Mouse (Mus musculus) heart, adult 2 months (tissue): ENCODE results near the gene Zbtb7b. TPM values are rescaled to one million over a fixed set of nuclear protein-coding genes. Genes with fewer than 3 reads are reported as not detected.

ENCODE experiments used
- DNase-seq, 2 experiments: peaks; one replicate each; pipeline ENCODE4 v3.0.0; 2021
- H3K27ac ChIP-seq: fragments of 200-600 bp; 2 replicates; pipeline ENCODE4 v1.8.1; 2022
- H3K27me3 ChIP-seq: fragments of 200-500 bp; 2 replicates; pipeline ENCODE4 v1.6.1; 2012; ENCODE audit warnings: mild to moderate bottlenecking, low read length, inconsistent platforms, mixed read lengths; ENCODE audit not compliant: control insufficient read depth, insufficient read depth
- H3K36me3 ChIP-seq: fragments of 200-500 bp; 2 replicates; pipeline ENCODE4 v1.6.1; 2012; ENCODE audit warnings: low read length, inconsistent platforms; ENCODE audit not compliant: control insufficient read depth, insufficient read depth
- H3K4me1 ChIP-seq: fragments of 200-500 bp; 2 replicates; pipeline ENCODE4 v1.6.1; 2011; ENCODE audit warnings: low read length; ENCODE audit not compliant: control insufficient read depth, insufficient read depth
- H3K4me3 ChIP-seq: fragments of 200-600 bp; 2 replicates; pipeline ENCODE4 v1.8.1; 2022
- H3K79me2 ChIP-seq: fragments of 200-500 bp; replicated peaks from 2 replicates; pipeline ENCODE4 v1.6.1; 2012; ENCODE audit warnings: mild to moderate bottlenecking, inconsistent platforms, low read length, moderate library complexity, mixed read lengths; ENCODE audit not compliant: control insufficient read depth, insufficient read depth
- H3K9ac ChIP-seq: fragments of 200-500 bp; 2 replicates; pipeline ENCODE4 v1.6.1; 2012; ENCODE audit warnings: low read depth, mild to moderate bottlenecking, control low read depth, inconsistent platforms, low read length, mixed read lengths
- CTCF ChIP-seq: fragments of 200-600 bp; IDR thresholded peaks from 2 replicates; pipeline ENCODE4 v1.8.1; 2022; ENCODE audit warnings: antibody characterized with exemption, mild to moderate bottlenecking, moderate library complexity
- EP300 ChIP-seq: fragments of 200-500 bp; IDR thresholded peaks from 2 replicates; pipeline ENCODE4 v1.6.1; 2011; ENCODE audit warnings: low read depth, low read length, control low read depth; ENCODE audit not compliant: insufficient read depth
- POLR2A ChIP-seq: fragments of 200-500 bp; IDR thresholded peaks from 2 replicates; pipeline ENCODE4 v1.6.1; 2011; ENCODE audit warnings: mild to moderate bottlenecking, low read depth, low read length, control low read depth; ENCODE audit not compliant: insufficient read depth
- WGBS: fragments of 180-500 bp; shearing (Covaris S2); methylation state at CpG from one replicate; pipeline ENCODE4 v1.1.7; 2018; 5-methylcytosine and 5-hydroxymethylcytosine counted together
- intact Hi-C: fragments of 180-260 bp; cut with DNase I; formaldehyde crosslinking; loops from one replicate; pipeline ENCODE4 v1.15.1; 2025
- polyA plus RNA-seq: library from polyadenylated mRNA; depleted of rRNA; stranded (reverse); fragments of >200 nt; gene quantifications from 2 replicates; pipeline ENCODE4 v1.2.3, GENCODE M21; 2012
- total RNA-seq, 2 experiments: library from RNA; stranded (reverse); gene quantifications; 2 replicates each; pipeline ENCODE4 v1.2.3; 2021

Zbtb7b gene
- total and polyA plus RNA-seq, 3 experiments: 20.5 to 23.4 (median 21.5) TPM

DNA sequence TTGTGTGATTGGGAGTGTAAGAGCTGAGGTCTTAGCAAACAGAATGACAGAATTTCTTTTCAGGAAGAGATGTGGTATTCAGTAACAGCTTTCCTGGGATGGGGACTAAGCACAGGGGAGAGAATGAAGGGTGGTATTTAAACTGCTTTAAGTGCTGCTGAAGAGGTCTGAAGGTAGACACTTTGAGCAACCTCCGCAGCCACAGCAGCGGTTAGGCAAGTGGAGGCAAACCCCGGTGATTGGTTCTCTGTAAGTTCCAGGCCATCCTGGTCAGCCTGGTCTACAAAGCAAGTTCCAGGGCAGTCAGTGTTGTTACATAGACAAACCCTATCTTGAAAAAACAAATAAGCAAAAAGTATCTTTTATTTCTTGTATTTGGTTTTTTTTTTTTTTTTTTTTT, 25.4 kb upstream of the Zbtb7b start:
- no peaks in the 10 kb centered on the region for H3K36me3 ChIP-seq
- 29% methylated on average over 3 of the region's 3 CpGs for WGBS
- peak overlapping the region; percentile 88 for H3K4me3 ChIP-seq
- intact Hi-C loops: loop anchor here (2.0 kb wide), 1 partner anchor 17 kb away; the partner anchor contains the start of gene Pbxip1
- H3K9ac ChIP-seq: peak overlapping the region; percentile 48
- H3K79me2 ChIP-seq: peaks cover 2% of the 10 kb centered on the region; the same call in 1 of the 2 replicates
- H3K27me3 ChIP-seq: no peaks in the 10 kb centered on the region
- TF ChIP-seq POLR2A: no peak
- TF ChIP-seq CTCF: no peak
- no peak for TF ChIP-seq EP300
- H3K4me1 ChIP-seq: peaks cover 8% of the 10 kb centered on the region
- no peak for DNase-seq
- peak overlapping the region; percentile 94 for H3K27ac ChIP-seq

DNA sequence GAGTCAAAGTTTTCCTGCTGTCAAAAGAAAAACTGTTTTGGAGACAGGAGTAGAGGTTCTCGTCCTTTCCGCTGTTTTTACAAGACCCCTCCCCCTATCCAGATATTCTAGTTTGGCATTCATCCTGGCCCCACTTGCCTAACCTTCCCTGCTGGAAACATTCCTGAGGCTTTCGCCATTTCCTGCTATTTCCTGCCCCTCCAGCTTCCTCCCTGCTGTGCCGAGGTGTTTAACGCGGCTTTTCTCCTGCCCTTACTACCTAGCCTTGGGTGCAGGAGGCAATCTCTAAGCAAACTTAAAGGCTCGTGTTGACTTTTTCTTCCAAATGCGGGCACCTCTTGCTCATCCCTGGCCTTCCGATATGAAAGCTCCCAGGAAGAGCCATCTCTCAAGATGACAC, 25.0 kb upstream of the Zbtb7b start:
- TF ChIP-seq POLR2A: peak; percentile 55
- no peak for TF ChIP-seq CTCF
- peak; percentile 63; the same call in 1 of the 2 replicates for TF ChIP-seq EP300
- H3K4me1 ChIP-seq: peaks cover 8% of the 10 kb centered on the region
- intact Hi-C loops: loop anchor here (2.0 kb wide), 1 partner anchor 17 kb away; the partner anchor contains the start of gene Pbxip1
- DNase-seq: peak; percentile 74 to 76
- WGBS: 4% methylated on average over 9 of the region's 9 CpGs
- H3K27ac ChIP-seq: peak overlapping the region; percentile 94
- H3K4me3 ChIP-seq: peak overlapping the region; percentile 88
- peak overlapping the region; percentile 48 for H3K9ac ChIP-seq
- H3K79me2 ChIP-seq: peaks cover 2% of the 10 kb centered on the region; the same call in 1 of the 2 replicates
- no peaks in the 10 kb centered on the region for H3K36me3 ChIP-seq
- H3K27me3 ChIP-seq: no peaks in the 10 kb centered on the region

DNA sequence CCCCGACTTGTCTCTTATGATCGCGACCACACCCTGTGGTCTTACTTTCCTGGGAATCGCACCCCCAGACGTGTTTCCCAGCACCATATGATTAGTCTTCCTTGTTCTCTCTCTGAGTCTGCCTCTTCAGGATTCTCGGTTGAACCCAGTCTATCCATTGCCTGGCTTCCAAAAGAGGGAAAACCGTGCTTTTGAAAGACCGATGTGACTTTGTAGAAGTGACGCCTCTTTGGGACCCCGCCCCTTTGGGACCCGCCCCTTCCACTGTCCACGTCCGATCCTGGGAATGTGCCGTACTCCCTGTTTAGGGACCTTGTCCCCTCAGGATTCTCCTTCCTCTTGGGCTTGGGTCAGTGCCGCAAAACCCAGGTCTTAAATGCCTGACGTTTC, 24.3 kb upstream of the Zbtb7b start:
- TF ChIP-seq CTCF (no peak), POLR2A (peak; percentile 89), EP300 (0 out of 2 replicates have a peak, but pooled peaks have one; percentile 22)
- H3K4me1 ChIP-seq: peaks cover 8% of the 10 kb centered on the region
- H3K9ac ChIP-seq: peak overlapping the region; percentile 48
- H3K27ac ChIP-seq: peak overlapping the region; percentile 94
- H3K36me3 ChIP-seq: no peaks in the 10 kb centered on the region
- peak overlapping the region; percentile 88 for H3K4me3 ChIP-seq
- H3K79me2 ChIP-seq: peaks cover 2% of the 10 kb centered on the region; the same call in 1 of the 2 replicates
- H3K27me3 ChIP-seq: no peaks in the 10 kb centered on the region
- intact Hi-C loops: loop anchor here (2.0 kb wide), 1 partner anchor 18 kb away; the partner anchor contains the start of gene Pbxip1
- under 1% methylated on average over 16 of the region's 16 CpGs for WGBS
- DNase-seq: peak; percentile 82 to 83

DNA sequence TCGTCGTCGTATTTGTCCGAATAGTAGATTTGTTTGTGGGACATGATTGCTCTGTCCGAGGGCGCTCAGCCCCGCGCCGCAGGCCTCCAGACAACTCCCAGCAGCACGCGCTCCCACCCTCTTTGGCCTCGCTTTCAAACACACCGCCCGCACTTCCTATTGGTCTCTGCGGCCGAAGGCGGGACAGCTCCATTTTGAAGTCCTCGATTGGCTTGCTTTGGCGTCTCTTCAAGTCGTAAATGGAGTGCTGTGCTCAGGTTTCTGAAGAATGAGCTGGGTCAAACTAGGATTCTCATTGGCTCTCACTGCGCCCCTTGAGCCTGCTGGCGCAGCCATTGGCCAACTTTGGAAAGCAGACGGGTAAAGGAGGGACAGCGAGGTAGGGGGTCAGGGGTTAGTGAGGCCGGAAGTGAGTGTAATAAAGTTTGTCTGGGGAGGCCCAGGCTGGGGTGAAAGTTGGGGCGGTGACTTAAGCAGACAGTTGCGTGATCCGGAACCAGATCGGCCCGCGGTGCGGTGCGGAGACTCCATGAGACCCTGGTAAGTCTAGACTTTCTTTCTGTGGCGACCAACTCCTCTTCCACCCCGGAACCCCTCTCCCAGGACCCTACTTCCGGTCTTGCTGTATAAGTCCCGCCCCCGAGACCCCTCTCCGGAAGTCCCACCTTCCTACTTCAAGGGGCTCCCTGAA, 23.7 kb upstream of the Zbtb7b start, which contains the start of the genes Cks1b and Shc1:
TSS of gene Cks1b (minus strand) at position 214 of the 691 bp plus-strand sequence.
TSS of gene Shc1 (plus strand) at position 274 of the 691 bp plus-strand sequence.
- H3K27me3 ChIP-seq: no peaks in the 10 kb centered on the region
- intact Hi-C loops: loop anchor here (2.0 kb wide), 1 partner anchor 18 kb away; the partner anchor contains the start of gene Pbxip1
- peaks cover 2% of the 10 kb centered on the region; the same call in 1 of the 2 replicates for H3K79me2 ChIP-seq
- peak; percentile 54; the same call in 1 of the 2 replicates for TF ChIP-seq POLR2A
- no peak for TF ChIP-seq EP300
- peak; percentile 36 for TF ChIP-seq CTCF
- H3K36me3 ChIP-seq: no peaks in the 10 kb centered on the region
- peak within 1 kb of the TSS; percentile 48 for H3K9ac ChIP-seq
- peak; percentile 92 to 96 for DNase-seq
- H3K4me1 ChIP-seq: peaks cover 8% of the 10 kb centered on the region
- H3K27ac ChIP-seq: peak within 1 kb of the TSS; percentile 94
- H3K4me3 ChIP-seq: peak within 1 kb of the TSS; percentile 88
- under 1% methylated on average over 39 of the region's 39 CpGs for WGBS

- H3K79me2 ChIP-seq: peaks cover 2% of the 10 kb centered on the region; the same call in 1 of the 2 replicates
- peaks cover 8% of the 10 kb centered on the region for H3K4me1 ChIP-seq
- intact Hi-C loops: loop anchor here (2.0 kb wide), 1 partner anchor 19 kb away; the partner anchor contains the start of gene Pbxip1
- WGBS: under 1% methylated on average over 20 of the region's 20 CpGs
- no peaks in the 10 kb centered on the region for H3K27me3 ChIP-seq
- H3K9ac ChIP-seq: no peak overlapping the region
- H3K4me3 ChIP-seq: peak overlapping the region; percentile 88
- no peak overlapping the region; the same call in 1 of the 2 replicates for H3K27ac ChIP-seq
- TF ChIP-seq EP300: no peak
- no peak for TF ChIP-seq POLR2A
- no peak for TF ChIP-seq CTCF
- no peaks in the 10 kb centered on the region for H3K36me3 ChIP-seq
- DNase-seq: no peak
Observed at GRCm38 (mm10) chr3:89417840-89418169, 23.2 kb upstream of the Zbtb7b start.

DNA sequence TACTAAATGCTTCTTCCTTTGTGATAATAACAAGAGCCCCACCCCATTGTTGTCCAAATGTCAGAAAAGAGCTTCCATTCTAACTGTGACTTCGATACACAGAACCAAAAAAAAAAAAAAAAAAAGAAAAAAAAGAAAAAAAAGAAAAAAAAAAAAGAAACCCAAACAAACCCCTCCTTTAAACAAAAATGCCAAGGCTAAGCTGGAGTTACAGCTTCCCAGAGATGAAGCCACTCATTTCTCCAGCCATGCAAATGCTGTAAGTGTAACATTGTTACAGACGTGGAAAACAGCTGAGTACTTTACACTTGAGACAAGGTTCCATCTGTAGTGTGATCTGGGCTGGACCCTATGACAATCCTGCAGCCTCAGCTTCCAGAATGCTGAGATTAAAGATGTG, 22.6 kb upstream of the Zbtb7b start:
- WGBS: 22% methylated on average over 2 of the region's 2 CpGs
- Histone ChIP-seq H3K9ac (no peak overlapping the region), H3K79me2 (peaks cover 2% of the 10 kb centered on the region; the same call in 1 of the 2 replicates)

More for the DNA sequence above, 22.6 kb upstream of the Zbtb7b start:
- H3K27me3 ChIP-seq: no peaks in the 10 kb centered on the region
- H3K4me3 ChIP-seq: no peak overlapping the region
- intact Hi-C loops: no loop called here
- H3K27ac ChIP-seq: no peak overlapping the region
- H3K4me1 ChIP-seq: peaks cover 8% of the 10 kb centered on the region
- DNase-seq: no peak
- TF ChIP-seq POLR2A (no peak), EP300 (no peak), CTCF (no peak)
- no peaks in the 10 kb centered on the region for H3K36me3 ChIP-seq
